Mouse (Mus musculus) lung, adult 2 months (tissue): ENCODE results near the gene Trim46.

ENCODE experiments used
- CTCF ChIP-seq: fragments of 200-500 bp; IDR thresholded peaks from 2 replicates; pipeline ENCODE4 v1.5.1; 2011; ENCODE audit warnings: mild to moderate bottlenecking, low read length, control low read depth; ENCODE audit not compliant: insufficient read depth
- POLR2A ChIP-seq: fragments of 200-500 bp; IDR thresholded peaks from 2 replicates; pipeline ENCODE4 v1.6.1; 2011; ENCODE audit warnings: low read depth, mild to moderate bottlenecking, control low read depth, low read length, borderline replicate concordance; ENCODE audit errors: extremely low read depth

GRCm38 (mm10) chr3:89295685-89296230 lies 49.6 kb upstream of the Trim46 start:
- TF ChIP-seq CTCF = no peak
- TF ChIP-seq POLR2A = no peak
